Mouse (Mus musculus) thymus, adult 2 months (tissue): ENCODE results near the gene Sfxn3.

Experiments used
- CTCF ChIP-seq: fragments of 200-500 bp; IDR thresholded peaks from 2 replicates; pipeline ENCODE4 v1.5.1; 2012; ENCODE audit warnings: mild to moderate bottlenecking, control low read depth, low read length, moderate library complexity, borderline replicate concordance; ENCODE audit not compliant: control insufficient read depth, poor library complexity, insufficient read depth; ENCODE audit errors: extremely low read depth
- POLR2A ChIP-seq: fragments of 200-500 bp; IDR thresholded peaks from 2 replicates; pipeline ENCODE4 v1.6.1; 2012; ENCODE audit warnings: mild to moderate bottlenecking, low read length, control low read depth, moderate library complexity; ENCODE audit not compliant: control insufficient read depth, poor library complexity, insufficient read depth; ENCODE audit errors: extremely low read depth

- TF ChIP-seq CTCF = no peak
- TF ChIP-seq POLR2A = no peak
These were observed 9.1 kb downstream of the Sfxn3 start for GRCm38 (mm10) chr19:45056364-45056763.
